Mouse (Mus musculus): ENCODE data around the gene 4930444G20Rik.
A peak's percentile ranks its signal among the peaks of the same experiment; 100 is the strongest.
"Not testable (repeated sequence)": the region's sequence is repeated elsewhere in the genome, so short reads cannot be mapped to it uniquely, and the experiment has no call there.

4930444G20Rik gene

DNA sequence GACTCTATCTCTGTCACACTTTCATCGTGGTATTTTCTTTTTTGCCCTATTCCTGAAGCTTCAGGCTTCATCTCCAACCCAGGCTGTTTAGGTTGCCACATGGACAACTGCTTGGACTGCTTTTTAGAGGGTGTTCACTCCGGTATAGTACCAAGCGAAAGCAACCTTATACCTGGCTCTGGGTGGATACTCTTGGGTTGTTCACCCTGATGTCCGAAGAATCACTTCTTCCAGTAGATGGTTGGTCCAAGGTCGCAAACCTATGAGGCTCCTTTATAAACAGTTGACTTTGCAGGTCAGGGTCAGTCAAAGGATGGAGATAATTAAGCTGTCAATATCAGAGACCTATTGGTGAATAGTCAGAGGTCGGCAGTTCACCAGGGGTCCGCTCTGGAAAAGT lies at the start of gene 4930444G20Rik:
TSS of gene 4930444G20Rik (minus strand) at position 101 of the 400 bp plus-strand sequence.
- not testable (repeated sequence) for DNase-seq

DNA sequence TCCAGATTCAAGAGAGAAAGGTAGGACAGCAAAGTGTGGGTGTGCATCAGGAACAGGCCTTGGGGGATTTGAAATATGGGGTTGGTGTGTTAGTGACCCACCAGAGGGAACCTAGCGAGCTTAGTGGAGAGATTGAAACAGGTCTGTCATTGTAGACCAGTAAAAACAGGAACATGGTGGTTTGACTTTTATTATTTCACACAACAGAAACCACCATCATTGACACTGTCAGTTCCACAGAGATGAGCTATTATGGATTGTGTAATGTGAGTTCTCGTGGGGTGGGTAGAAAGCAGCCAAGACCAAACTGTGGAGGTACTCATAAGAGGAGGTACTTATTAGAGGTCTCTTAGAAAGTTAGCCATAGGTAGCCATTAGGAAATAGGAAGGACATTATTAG lies 6.7 kb upstream of the 4930444G20Rik start:
- no peak for DNase-seq

DNA sequence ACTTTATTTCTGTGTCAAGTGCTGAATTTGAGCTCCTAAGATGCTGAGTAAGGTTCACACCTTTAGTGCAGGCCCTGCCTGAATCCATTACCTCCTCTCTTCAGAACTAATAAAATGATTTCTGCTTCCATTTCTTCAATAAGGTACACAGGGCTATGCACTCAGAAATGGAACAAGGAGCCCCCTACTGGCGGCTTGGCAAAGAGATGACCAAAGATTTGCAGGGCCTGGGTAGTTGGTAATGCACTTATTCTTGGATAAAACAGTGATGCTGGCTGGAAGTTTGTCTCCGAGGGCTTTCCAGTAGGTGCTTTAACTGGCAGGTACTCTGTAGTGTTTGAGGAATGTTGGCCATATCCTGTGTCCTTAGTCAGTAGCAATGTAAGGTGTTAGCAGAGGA lies 4.9 kb upstream of the 4930444G20Rik start:
- no peak for DNase-seq

DNA sequence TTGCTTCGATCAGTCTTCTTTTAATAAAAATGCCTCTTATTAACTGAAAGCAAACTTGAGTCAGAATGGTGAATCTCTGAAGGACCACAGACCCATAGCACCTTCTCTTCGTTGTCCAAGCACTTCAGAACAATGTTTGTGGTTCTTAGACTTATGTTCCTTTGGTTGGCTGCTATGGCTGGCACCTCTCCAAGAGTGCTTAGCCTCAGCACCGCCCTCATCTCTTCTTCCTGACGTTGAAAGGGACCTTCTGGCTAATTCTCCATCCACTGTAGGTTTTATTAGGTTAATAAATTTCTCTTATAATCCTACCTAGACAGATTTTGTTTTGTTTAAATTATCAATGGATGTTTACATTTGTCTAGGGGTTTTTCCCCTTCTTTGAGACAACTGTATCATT lies 2.7 kb upstream of the 4930444G20Rik start:
- DNase-seq = no peak

DNA sequence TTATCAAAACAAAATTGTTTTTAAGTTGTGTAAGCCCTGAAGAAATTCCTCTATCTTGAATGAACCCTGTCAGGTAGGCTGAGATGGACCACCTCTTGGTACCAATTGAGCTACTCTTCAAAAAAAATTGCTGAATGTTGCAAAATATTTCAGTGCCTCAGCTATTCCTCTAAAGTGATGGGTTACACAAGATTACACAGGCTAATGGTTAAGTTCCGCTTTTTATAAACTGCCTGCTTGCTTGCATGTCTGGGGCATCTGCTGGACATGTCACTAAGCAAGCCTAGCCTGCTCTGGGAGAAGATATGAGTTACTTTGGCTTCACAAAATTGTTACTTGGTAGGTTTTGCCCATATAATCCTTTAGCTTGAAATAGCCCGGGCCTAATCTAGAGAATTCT lies 2.3 kb upstream of the 4930444G20Rik start:
- DNase-seq = no peak

DNA sequence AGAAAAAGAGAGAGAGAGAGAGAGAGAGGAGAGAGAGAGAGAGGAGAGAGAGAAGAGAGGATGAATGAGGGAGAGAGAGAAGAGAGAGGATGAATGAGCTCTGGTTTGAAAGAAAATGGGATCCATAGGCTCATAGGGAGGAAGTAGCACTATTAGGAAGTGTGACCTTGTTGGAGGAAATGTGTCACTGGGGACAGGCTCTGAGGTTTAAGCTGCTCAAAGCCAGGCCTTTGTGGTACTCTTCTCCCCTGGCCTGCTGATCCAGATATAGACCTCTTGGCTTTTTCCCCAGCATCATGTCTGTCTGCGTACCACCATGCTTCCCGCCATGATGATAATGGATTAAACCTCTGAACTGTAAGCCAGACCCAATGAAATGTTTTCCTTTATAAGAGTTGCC lies 8.5 kb downstream of the 4930444G20Rik start:
- DNase-seq = no peak

DNA sequence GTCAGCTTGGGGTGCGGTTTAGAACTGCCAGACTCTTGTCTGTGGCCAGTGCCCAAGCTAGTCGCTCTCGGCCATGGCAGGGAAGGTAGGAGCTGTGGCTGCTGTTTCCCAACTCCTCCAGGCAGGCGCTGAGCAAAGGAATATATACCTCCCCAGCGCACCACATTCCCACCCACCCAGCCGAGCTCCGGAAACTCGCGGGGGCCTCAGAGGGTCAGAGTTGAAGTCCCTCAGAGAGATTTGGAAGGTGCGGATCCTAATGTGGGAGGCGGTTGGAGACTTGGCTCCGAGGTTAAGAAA lies 8.9 kb downstream of the 4930444G20Rik start:
- DNase-seq = no peak

DNA sequence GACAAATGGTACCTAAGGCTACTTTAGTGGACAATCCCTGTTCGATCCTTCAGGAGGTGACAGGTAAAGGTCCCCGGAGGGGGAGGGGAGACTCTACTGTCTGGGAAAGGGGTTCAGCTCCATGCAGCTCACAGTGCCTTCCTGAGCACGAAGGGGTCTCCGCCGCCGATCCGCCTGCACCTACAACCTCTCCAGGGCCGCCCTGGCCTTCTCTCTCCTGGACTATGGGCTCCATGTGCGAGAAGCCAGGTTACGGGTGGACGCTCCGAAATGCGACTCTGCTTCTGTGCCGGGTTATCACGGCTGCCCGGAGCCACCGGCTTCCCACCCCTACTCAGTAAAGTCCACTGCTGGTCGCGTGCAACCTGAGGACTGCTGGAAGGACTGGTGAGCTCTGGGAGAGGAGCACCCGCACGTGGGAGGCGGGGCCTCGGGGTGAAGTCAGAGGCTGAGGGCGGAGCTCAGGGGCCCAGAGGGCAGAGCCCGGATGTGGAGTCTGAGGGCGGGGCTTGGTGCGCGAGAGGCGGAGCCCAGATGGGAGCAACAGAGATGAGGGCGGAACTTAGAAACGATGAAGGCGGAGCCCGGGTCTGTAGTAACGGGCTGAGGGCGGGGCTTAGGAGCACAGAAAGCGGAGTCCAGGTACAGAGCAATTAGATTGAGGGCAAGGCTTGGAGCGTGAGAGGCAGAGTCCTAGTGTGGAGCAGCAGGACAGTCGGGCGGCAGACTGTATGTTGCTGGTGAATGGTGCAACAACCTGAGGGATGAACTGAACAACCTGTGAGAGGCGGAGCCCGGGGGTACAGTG lies 9.5 kb downstream of the 4930444G20Rik start:
- DNase-seq = peak; percentile 92

DNA sequence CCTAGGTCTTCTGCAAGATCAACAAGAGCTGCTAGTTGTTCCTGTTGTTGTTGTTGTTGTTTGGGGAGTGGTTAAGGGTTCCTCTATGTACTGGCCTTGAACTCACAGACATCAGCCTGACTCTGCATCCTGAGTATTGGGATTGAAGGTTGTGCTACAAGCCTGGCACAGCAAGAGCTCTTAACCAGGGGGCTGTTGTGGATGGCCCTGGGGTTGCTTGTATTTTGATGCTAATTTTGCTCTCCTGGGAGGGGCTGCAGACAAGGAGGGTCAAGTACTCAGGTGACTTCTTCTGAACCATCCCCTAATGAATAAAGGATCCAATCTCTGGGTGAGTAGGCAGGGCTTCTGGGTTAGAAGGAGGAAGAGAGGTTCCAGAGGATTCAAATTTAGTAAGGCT lies 12.6 kb downstream of the 4930444G20Rik start:
- no peak for DNase-seq

DNA sequence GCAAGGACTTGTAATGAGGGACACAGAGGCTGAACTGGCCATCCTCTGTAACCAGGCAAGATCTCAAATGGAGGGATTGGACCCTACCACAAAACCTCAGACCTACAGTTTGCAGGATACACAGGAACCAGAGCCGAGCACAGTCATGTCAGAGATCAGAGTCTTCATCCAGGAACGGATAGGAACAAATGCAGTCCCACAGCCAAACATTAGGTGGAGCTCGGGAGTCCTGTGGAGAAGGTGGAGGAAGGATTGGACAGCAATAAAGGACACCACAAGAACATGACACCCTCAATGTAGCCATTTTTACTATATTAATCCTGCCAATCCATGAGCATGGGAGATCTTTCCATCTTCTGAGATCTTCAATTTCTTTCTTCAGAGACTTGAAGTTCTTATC lies 31.6 kb downstream of the 4930444G20Rik start:
- DNase-seq = peak; percentile 45

DNA sequence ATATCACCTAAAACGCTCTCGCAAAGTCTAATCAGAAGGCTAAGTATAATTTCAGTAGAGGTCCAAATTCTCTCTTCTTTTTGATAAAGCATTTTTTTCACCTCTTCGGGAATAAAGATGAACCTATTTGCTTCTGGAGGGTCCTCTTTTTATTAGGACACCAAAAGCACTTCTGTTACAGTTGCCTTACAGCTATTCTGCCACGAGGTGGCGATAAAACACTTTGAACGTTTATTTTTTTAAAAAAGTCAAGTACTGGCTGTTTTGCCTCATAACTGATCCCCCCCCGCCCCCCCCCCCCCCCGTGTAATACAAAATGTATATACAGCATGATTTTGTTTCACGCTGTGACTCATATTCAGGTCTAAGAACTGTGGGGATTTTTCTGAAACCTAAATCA lies 33.6 kb downstream of the 4930444G20Rik start:
- DNase-seq = no peak

DNA sequence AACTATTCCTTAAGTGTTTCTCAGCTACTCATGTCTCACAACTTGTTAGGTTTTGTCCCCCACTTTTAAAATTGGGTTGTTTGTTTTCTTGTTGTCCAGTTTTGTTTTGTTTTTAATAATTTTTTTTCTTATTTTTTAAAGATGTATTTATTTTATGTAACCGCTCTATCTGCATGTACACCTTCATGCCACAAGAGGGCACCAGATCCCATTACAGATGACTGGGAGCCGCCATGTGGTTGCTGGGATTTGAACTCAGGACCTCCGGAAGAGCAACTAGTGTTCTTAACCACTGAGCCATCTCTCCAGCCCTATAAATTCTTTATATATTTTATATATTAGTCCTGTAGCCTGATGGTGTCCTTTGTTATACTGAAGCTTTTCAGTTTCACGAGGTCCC lies 49.3 kb downstream of the 4930444G20Rik start:
- DNase-seq = no peak

DNA sequence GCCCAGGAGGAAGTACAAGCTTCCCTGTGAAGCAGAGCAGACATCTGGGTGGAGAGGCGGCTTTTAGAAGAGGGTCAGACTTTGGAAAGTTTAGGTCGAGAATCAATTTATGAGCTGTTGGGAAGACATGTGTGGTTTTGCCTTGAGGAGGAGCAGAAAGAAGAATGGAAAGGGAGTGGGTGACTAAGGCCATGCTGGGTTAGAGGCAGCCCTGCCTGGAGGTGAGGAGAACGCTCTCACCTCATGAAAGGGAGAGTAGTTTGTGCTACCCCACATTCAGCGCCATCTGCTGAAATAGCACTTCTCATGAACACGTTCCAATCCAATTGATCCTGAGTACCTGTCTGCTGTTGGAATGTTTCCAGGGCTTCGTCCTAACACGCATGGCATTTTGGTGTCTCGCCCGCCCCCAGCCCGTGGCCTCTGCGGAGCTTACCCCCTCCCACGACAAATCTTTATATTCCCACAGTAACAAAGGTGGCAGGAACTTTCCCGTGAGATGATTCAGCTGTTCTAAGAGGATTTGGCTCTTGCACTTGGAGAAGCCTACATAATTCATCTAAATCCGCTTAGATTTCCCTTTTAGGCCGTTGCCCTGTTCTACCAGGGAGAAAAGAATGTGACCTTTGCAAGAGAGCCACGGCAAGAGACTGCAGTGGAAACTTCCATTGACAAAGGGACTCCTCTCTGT lies 50.3 kb downstream of the 4930444G20Rik start:
- DNase-seq = no peak

Data from liver (tissue).